Mouse (Mus musculus): ENCODE results near the gene Polr2f.

DNA sequence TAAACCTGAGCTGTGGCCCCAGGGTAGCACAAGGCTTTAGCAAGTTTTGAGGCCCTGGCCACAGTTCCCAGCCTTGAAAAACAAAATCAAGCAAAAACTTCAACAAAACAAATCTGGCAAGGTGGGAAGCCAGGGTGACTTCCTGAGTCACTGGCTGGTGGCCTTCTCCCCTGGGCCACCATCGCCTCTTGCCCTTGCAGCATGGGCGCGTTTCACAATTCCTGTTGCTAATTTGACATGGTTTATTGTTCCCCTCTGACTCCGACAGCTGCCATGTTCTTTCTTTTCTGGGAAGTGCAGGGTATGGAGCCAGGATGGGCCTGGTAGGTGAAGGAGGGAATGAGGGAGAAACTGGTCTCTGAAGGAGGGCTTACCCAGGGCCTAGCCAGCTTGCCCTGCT, 18.7 kb upstream of the Polr2f start:
- no peak for TF ChIP-seq CTCF (IDR thresholded peaks at IDR 0.05)
- no peak for TF ChIP-seq EP300 (IDR thresholded peaks at IDR 0.05)

Measured in lung, postnatal 0 days (tissue).